Mouse (Mus musculus) heart, adult 2 months (tissue): ENCODE measurements around the gene Slc38a1. TPM values are rescaled to one million over a fixed set of nuclear protein-coding genes. Genes with fewer than 3 reads are reported as not detected.

Experiments
- DNase-seq, 2 experiments: peaks; one replicate each; pipeline ENCODE4 v3.0.0; 2021
- H3K27ac ChIP-seq: fragments of 200-600 bp; 2 replicates; pipeline ENCODE4 v1.8.1; 2022
- H3K27me3 ChIP-seq: fragments of 200-500 bp; 2 replicates; pipeline ENCODE4 v1.6.1; 2012; ENCODE audit warnings: mild to moderate bottlenecking, low read length, inconsistent platforms, mixed read lengths; ENCODE audit not compliant: control insufficient read depth, insufficient read depth
- H3K36me3 ChIP-seq: fragments of 200-500 bp; 2 replicates; pipeline ENCODE4 v1.6.1; 2012; ENCODE audit warnings: low read length, inconsistent platforms; ENCODE audit not compliant: control insufficient read depth, insufficient read depth
- H3K4me1 ChIP-seq: fragments of 200-500 bp; 2 replicates; pipeline ENCODE4 v1.6.1; 2011; ENCODE audit warnings: low read length; ENCODE audit not compliant: control insufficient read depth, insufficient read depth
- H3K4me3 ChIP-seq: fragments of 200-600 bp; 2 replicates; pipeline ENCODE4 v1.8.1; 2022
- H3K79me2 ChIP-seq: fragments of 200-500 bp; replicated peaks from 2 replicates; pipeline ENCODE4 v1.6.1; 2012; ENCODE audit warnings: mild to moderate bottlenecking, inconsistent platforms, low read length, moderate library complexity, mixed read lengths; ENCODE audit not compliant: control insufficient read depth, insufficient read depth
- H3K9ac ChIP-seq: fragments of 200-500 bp; 2 replicates; pipeline ENCODE4 v1.6.1; 2012; ENCODE audit warnings: low read depth, mild to moderate bottlenecking, control low read depth, inconsistent platforms, low read length, mixed read lengths
- CTCF ChIP-seq: fragments of 200-600 bp; IDR thresholded peaks from 2 replicates; pipeline ENCODE4 v1.8.1; 2022; ENCODE audit warnings: antibody characterized with exemption, mild to moderate bottlenecking, moderate library complexity
- EP300 ChIP-seq: fragments of 200-500 bp; IDR thresholded peaks from 2 replicates; pipeline ENCODE4 v1.6.1; 2011; ENCODE audit warnings: low read depth, low read length, control low read depth; ENCODE audit not compliant: insufficient read depth
- POLR2A ChIP-seq: fragments of 200-500 bp; IDR thresholded peaks from 2 replicates; pipeline ENCODE4 v1.6.1; 2011; ENCODE audit warnings: mild to moderate bottlenecking, low read depth, low read length, control low read depth; ENCODE audit not compliant: insufficient read depth
- WGBS: fragments of 180-500 bp; shearing (Covaris S2); methylation state at CpG from one replicate; pipeline ENCODE4 v1.1.7; 2018; 5-methylcytosine and 5-hydroxymethylcytosine counted together
- intact Hi-C: fragments of 180-260 bp; cut with DNase I; formaldehyde crosslinking; loops from one replicate; pipeline ENCODE4 v1.15.1; 2025
- long read RNA-seq: library from polyadenylated mRNA; stranded (forward); transcript quantifications from one replicate; pipeline ENCODE4 v2.0.0, GENCODE M21; 2021
- polyA plus RNA-seq: library from polyadenylated mRNA; depleted of rRNA; stranded (reverse); fragments of >200 nt; gene quantifications from 2 replicates; pipeline ENCODE4 v1.2.3, GENCODE M21; 2012; rRNA removed
- total RNA-seq, 2 experiments: library from RNA; stranded (reverse); gene quantifications; 2 replicates each; pipeline ENCODE4 v1.2.3; 2021

The Slc38a1 gene
- total RNA-seq: 10 to 100 TPM; 11.8 to 12.8 TPM
- polyA plus RNA-seq: 12.7 and 14.2 TPM in 2 replicates
- long read RNA-seq, full-length matches to known transcripts: 4 of 5 reads
- long read RNA-seq, partial matches to known transcripts: 0 of 5 reads
- long read RNA-seq, other reads (novel, unspliced or antisense): 1 of 5 reads

DNA sequence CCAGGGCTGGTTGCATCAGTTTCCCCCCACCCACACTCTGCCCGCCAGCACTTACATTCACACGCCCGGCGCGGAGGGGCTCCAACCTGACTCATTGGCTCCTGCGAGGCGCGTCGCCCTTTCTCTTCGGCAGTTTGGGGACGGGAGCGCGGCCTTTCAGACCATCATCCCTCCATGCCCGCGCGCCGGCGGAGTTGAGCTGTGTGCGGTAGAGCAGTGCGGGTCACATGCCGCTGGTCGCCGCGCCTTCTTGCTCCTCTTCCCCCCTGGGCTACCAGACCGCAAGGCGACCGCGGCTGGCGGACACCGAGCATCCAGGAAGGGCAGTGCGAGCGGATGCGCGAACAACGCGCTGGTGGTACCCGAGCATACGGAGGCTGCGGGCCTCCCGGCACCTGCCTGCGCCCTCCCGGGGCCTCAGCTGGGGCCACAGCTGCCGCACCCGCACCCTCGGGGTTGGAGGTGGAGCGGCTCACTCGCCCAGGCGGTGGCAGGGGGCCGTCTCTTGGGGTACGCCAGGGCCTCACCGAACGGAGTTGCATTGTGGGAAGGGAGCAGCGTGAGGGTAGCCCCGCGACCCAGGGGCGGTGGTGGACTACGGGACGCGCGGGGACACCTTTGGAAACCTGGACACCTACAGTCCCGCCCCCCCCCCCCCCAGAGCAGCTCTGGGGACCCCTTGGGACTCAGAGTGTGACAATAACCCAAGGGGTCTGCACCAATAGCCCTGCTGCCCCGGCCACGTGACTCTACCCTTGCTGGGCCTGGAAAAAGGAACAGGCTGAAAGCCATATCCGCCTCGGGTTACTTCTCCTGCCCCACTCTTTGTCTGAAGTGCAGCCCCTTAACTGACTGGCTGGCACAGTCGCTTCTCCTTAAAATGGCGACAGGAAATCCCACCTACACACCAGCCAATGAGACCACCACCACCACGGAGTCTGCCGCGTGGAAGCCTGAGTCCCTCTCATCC is at the start of gene Slc38a1:
Gene Slc38a1, minus strand, starts transcription at position 478 of the 970 bp plus-strand sequence.
- Histone ChIP-seq H3K27ac (peak within 1 kb of the TSS; percentile 59), H3K27me3 (no peaks in the 10 kb centered on the region; the same call in 1 of the 2 replicates), H3K4me1 (0 out of 2 replicates have a peak, but pooled peaks cover 2% of the 10 kb centered on the region), H3K4me3 (peak within 1 kb of the TSS; percentile 69), H3K79me2 (no peaks in the 10 kb centered on the region), H3K9ac (peak within 1 kb of the TSS; percentile 82), H3K36me3 (no peaks in the 10 kb centered on the region)
- DNase-seq: peak; percentile 66 to 68
- no peak for TF ChIP-seq EP300
- TF ChIP-seq POLR2A: no peak
- TF ChIP-seq CTCF: no peak
- WGBS: 3% methylated on average over 64 of the region's 70 CpGs
- intact Hi-C loops: loop anchor here (5.0 kb wide), 1 partner anchor 75 kb away; no protein-coding TSS in a partner anchor

DNA sequence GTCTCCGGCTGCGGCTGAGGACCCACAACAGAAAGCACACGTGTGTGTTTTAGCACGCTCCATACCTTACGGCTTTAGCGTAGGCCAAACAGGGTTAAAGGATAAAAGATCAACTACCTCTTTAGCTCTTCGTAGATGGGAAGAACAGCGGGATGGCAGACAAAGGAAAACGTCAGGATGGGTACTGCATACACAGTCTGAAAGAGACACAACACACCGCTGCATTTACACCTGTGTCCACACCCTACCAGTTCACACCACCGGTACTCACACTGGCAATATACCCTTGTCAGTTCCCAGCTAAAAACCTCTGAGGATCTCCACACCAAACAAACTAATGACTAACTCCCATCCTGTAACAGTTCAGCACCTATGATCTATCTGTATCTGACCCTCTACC is 49.7 kb upstream of the Slc38a1 start:
- TF ChIP-seq POLR2A (0 out of 2 replicates have a peak, but pooled peaks have one; percentile 29), CTCF (no peak), EP300 (no peak)
- WGBS: 76% methylated on average over 11 of the region's 11 CpGs
- H3K27ac ChIP-seq: no peak overlapping the region; the same call in 1 of the 2 replicates
- intact Hi-C loops: loop anchor here (10.0 kb wide), 1 partner anchor 492 kb away; no protein-coding TSS in a partner anchor
- peaks cover 6% of the 10 kb centered on the region for H3K4me1 ChIP-seq
- no peak for DNase-seq
- peaks cover 72% of the 10 kb centered on the region for H3K36me3 ChIP-seq
- H3K9ac ChIP-seq: no peak overlapping the region
- no peak overlapping the region for H3K4me3 ChIP-seq
- no peaks in the 10 kb centered on the region for H3K27me3 ChIP-seq
- H3K79me2 ChIP-seq: no peaks in the 10 kb centered on the region

DNA sequence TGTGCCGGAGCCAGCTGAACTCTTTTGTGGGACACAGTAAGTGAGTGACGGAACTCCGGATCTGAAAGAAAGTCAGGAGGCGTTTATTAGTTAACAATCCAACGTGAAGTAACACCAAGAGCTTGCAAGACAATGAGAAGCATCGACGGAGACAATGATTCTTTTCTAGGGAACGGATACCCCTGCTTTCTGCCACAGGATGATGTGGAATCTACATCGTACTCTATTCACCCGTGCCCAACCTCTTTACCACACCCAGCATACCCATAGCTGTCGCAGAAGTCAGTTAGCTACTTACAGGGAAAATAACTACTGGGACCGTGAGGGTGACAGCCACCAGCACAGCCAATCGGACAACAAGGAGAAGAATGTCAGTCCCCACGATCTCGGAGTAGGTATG is 48.7 kb upstream of the Slc38a1 start:
- WGBS: 75% methylated on average over 15 of the region's 15 CpGs
- H3K36me3 ChIP-seq: peaks cover 64% of the 10 kb centered on the region
- H3K79me2 ChIP-seq: no peaks in the 10 kb centered on the region
- no peak overlapping the region for H3K27ac ChIP-seq
- peaks cover 5% of the 10 kb centered on the region for H3K4me1 ChIP-seq
- H3K9ac ChIP-seq: no peak overlapping the region
- DNase-seq: no peak
- intact Hi-C loops: loop anchor here (10.0 kb wide), 1 partner anchor 493 kb away; no protein-coding TSS in a partner anchor
- H3K27me3 ChIP-seq: no peaks in the 10 kb centered on the region
- TF ChIP-seq CTCF (no peak), EP300 (no peak), POLR2A (no peak)
- no peak overlapping the region for H3K4me3 ChIP-seq

DNA sequence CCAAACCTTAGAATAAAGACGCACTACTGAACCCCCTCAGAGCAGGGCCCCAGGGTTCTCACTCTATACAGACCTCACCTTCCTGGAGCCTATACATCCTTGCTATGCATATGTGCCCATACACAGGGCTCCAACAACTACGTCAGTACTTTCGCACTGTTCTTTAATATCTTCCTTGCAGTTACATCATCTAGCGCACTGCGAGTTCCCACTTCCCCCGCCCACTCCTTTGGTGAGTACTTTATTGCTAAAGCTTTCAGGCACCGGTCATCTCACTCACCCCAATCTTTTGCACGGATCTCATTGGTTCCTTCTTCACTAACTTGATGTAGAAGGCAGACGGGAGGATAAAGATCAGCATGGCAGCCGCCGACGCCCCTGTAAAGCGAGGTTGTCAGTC is 48.1 kb upstream of the Slc38a1 start:
- no peak overlapping the region for H3K9ac ChIP-seq
- DNase-seq: no peak

DNA sequence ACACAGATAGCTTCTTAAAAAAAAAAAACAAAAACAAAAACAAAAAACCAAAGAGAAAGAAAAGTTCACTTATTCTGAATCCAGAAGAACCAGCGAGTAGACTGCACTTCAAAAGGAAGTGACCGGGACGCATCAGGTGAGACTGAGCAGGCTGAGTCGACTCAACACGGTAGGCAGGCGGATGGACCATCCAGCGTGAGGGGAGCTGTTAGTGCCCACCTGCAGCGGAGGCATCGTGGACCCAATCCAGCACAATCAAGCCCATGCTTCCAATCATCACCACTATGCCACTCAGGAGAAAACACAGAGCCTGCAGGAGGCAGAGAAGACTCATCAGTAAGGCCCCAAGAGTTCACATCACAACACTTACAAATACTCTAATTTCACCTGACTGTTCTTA is 47.2 kb upstream of the Slc38a1 start:
- H3K4me3 ChIP-seq: no peak overlapping the region
- TF ChIP-seq CTCF (no peak), EP300 (no peak), POLR2A (no peak)
- H3K27me3 ChIP-seq: no peaks in the 10 kb centered on the region
- DNase-seq: no peak
- intact Hi-C loops: loop anchor here (10.0 kb wide), 1 partner anchor 495 kb away; no protein-coding TSS in a partner anchor
- H3K4me1 ChIP-seq: peaks cover 2% of the 10 kb centered on the region
- H3K36me3 ChIP-seq: peaks cover 53% of the 10 kb centered on the region
- no peak overlapping the region for H3K27ac ChIP-seq
- 68% methylated on average over 9 of the region's 9 CpGs for WGBS
- no peaks in the 10 kb centered on the region for H3K79me2 ChIP-seq
- H3K9ac ChIP-seq: no peak overlapping the region

More for the DNA sequence above, 48.1 kb upstream of the Slc38a1 start:
- WGBS: 82% methylated on average over 13 of the region's 13 CpGs
- intact Hi-C loops: loop anchor here (10.0 kb wide), 1 partner anchor 494 kb away; no protein-coding TSS in a partner anchor
- Histone ChIP-seq H3K27me3 (no peaks in the 10 kb centered on the region), H3K79me2 (no peaks in the 10 kb centered on the region), H3K4me3 (no peak overlapping the region), H3K36me3 (peaks cover 59% of the 10 kb centered on the region), H3K4me1 (peaks cover 5% of the 10 kb centered on the region), H3K27ac (no peak overlapping the region)
- TF ChIP-seq EP300 (no peak), POLR2A (no peak), CTCF (no peak)
